Mouse (Mus musculus) mesoderm, embryonic 11.5 days (tissue): ENCODE measurements around the gene Hoxb8.

ENCODE experiments used
- DNase-seq: peaks from one replicate; pipeline ENCODE4 v3.0.0-alpha.2; 2012; ENCODE audit warnings: low read depth, low spot score

Hoxb8 gene

DNA sequence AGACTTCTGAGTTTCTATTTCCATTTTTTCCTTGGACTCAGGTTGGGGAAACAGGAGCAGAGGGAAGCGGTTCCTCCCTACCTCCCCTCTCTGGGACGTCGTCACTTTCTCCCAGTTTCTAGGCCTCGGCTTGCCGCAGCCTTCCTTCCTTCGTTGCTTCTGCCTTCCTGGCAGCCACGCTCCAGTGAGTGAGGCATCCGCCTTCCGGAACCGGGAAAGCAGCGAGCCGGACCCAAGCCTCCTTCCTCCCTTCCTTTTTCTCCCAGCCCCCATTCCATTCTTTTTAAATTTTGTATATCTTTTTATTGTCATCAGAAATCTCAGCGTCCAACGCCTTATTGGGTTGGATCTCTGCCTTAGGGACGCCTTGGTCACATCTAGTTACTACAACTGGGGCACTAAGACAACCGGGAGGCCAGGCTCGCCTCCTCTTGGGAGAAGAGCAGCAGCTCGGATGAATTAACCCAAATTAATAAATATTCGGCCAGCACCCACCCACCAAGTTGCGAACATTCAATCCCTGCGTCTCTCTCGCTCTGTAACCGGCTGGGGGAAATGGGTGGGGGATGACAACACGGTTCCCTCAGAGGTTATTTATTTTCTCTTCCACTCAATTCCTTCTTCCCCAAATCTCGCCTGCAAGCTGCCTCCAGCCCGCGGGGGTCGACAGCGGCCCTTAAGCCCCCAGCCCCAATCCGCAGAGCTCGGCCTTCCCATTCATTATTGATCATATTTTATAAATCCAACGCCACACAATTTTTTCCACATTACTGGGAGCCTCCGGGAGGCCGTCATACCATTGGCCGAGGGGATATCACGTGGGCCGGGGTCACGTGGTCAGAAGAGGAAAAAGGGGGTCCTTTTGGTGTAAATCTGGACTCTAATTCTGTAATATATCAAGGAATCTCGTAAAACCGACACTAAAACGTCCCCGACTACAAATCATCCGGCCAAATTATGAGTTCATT lies 4.3 kb downstream of the Hoxb8 start, which contains the start of gene Hoxb7:
Gene Hoxb7, plus strand, starts transcription at position 853 of the 968 bp plus-strand sequence.
- DNase-seq: peak; percentile 88

DNA sequence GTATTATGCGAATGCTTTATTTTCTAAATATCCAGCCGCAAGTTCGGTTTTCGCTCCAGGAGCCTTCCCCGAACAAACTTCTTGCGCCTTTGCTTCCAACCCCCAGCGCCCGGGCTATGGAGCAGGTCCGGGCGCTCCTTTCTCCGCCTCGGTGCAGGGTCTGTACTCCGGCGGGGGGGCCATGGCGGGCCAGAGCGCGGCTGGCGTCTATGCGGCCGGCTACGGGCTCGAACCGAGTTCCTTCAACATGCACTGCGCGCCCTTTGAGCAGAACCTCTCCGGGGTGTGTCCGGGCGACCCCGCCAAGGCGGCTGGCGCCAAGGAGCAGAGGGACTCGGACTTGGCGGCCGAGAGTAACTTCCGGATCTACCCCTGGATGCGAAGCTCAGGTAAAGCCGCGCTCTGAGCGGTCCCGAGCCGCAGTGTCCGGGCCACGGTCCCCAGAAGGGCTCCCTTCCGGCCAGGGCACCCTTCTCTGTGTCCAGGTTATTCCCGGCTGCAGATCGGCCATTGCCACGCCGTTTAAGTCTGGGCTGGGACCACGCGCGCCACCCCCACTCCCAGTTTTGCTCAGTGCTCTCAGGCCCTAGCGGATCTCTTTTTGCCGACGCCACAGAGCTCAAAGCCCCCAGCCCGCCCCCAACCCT lies 5.2 kb downstream of the Hoxb8 start:
- no peak for DNase-seq

DNA sequence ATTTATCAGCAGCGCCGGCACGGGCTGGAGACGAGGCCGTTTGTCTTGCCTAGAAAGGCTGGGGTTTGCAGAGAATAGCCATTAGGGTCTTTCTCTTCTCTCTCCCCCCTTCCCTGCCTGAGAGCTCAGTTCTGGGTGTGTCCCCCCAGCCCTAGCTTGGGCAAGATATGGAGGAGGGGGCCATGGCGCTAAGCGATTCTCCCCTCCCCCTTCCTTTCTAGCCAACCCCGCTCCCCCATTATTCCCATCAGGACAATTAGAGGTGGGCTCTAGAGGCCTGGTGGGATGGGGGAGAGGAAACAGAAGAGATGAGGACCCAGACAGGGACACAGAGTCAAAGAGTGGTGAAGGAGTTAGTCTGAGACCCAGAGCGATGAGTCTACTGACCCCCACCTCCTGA lies 5.7 kb downstream of the Hoxb8 start:
- no peak for DNase-seq

DNA sequence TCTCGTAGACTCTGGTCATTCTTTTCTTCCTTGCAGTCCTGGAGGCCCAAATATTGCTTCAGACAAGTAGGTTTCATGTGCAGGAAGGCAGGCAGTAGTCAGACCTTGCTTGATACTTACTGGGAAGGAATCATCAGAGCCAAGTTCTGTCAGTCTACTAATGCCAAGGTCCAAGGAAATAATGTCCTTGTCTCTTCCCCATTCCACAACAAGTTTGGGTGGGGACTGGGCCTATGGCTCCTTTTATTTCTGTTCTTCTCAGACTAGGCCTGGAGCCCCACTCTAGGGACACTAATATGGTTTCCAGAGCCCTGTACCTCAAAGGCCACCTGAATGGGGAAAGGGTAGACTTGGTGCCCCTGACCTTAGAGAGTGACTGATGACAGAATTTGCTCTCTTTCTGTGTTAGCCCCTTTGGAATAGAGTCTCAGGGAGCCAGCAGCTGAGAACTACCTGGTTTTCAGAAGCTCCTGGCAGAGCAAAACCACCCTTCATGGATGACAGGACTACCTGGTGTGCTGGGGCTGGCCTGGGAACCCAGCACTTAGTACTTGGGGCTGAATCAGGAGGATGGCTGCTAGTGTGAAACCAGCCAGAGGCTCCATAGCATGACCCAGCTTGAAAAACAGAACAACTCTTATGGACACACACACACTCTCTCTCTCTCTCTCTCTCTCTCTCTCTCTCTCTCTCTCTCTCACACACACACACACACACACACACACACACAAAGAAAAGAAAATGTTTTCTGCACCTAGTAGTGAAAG lies 6.9 kb downstream of the Hoxb8 start:
- DNase-seq: no peak

DNA sequence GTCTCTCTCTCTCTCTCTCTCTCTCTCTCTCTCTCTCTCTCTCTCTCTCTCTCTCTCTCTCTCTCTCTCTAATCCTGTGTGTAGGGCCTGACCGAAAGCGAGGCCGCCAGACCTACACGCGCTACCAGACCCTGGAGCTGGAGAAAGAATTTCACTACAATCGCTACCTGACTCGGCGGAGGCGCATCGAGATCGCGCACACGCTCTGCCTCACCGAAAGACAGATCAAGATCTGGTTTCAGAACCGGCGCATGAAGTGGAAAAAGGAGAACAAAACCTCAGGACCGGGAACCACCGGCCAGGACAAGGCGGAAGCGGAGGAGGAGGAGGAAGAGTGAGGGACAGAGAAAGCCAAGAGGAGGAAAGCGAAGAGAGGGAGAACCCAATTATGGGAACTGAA lies 7.6 kb downstream of the Hoxb8 start:
- no peak for DNase-seq

DNA sequence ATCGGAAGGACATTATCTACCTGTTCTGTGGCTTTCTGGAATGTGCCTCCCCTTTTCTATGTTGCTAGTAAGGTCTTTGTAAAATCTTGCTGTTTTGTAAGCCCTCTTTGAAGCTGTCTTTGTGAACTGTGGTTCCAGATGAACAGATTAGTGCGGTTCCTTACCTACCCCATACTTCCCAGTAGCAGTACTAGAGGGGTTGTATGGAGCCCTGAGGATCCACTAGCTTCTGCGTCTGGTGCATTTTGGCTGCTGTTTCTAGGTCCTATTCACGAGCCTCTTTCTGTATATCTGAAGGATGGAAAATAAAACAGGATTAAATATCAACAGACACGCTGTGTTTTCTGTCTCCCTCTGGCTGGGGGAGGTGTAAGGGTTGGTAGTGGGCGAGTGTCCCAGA lies 8.1 kb downstream of the Hoxb8 start:
- no peak for DNase-seq

DNA sequence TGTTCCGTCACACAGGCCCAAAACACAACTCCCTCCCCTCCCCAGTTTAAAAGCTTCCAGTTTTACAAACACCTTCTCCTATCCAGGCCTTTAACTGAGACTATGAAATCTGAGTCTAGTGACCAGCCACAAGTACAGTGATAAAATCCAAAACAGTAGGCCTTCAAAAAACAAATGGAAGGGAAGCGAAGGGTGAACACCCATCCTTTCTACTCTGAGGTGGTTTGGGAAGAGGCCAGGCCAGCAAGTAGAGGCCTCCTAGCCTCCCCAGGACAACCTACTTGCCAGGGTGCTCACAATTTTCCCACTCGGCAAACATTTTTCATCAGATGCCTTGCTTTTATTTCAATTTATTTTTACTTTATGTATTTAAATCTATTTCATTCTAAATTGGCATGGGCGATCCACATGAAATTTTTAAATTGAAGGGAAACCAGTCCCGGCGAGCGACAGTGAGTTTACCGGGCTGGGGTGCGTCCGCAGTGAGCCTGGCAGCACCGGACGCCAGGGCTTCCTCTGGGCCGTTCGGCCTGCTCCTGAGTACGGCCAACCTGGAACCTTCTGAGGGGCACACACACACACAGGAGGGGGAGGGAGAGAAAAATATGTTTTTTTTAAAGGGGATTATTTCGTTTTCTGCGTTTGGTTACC lies 9.1 kb downstream of the Hoxb8 start:
- no peak for DNase-seq

DNA sequence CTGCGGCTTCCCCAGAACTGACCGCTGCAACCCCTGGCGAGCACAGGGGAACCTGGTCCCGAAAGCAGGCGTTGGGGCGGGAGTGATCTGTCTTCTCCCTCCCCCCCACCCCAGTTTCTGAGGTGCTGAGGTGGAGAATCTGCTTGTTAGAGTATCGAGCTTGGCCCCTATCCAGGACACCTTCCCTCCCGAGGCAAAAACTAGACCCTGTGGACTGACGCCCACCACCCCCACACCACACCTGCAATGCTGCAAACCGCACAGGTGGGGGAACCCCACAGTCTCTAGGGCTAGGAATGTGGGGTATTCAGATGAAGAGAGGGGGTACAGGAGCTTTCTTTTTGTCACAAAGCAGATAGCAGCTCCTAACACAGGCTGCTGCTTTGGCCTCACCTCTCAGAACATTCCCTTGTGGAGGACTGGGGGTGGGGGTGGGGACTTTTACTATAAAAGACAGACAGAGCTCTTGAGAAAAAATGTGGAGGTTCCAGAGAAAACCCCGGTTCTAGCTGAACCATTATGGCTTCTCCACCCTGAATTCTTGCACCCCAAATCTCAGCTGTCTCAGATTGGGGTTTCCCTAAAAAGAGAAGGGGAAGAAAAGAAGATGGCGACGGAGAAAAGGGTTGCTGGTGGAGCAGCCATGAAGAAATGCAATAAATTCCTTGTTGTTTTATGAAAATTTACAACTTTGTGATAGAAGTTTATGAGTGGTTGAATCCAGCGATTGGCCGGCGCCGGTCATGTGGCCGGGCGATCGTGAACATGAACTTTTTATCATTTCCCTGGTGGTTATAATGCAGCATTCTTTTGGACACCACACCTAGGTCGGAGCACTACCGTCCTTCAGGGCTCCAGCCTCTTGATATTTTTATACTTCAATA lies 10.2 kb downstream of the Hoxb8 start, which contains the start of gene Hoxb6:
Gene Hoxb6, plus strand, starts transcription at position 796 of the 884 bp plus-strand sequence.
- DNase-seq: peak; percentile 86

DNA sequence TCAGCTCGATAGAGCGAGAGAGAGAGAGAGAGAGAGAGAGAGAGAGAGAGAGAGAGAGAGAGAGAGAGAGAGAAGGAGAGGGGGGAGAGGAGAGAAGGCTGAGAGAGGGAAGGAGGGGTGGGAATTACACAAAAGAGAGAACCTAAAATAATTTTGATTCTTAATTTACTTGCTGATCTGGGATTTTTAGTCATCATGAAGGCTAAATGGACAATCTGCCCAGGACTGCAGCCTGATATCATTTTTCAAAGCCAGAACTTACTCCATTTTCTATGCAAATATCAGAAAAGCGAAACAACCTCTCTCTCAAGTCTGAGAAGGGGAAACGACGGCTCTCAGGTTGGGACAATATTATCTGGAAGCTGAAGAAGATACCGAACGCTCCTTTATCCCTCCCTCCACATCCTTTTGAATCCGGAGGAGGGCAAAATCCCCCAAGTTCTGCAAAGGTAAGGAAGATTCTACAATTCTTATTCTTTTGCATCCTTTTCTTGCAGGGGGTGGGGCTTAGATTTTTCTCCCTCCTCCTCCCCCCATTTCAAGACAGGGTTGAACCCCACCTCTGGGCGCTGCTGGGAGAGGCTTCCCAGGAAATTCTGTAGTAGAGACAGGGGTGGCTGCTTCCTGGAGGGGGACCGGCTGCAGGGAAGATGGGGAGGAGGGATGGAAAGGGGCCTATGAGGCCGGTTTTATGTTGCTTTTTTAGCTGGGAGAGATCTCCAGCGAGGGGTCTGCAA lies 11.0 kb downstream of the Hoxb8 start:
- DNase-seq: no peak

DNA sequence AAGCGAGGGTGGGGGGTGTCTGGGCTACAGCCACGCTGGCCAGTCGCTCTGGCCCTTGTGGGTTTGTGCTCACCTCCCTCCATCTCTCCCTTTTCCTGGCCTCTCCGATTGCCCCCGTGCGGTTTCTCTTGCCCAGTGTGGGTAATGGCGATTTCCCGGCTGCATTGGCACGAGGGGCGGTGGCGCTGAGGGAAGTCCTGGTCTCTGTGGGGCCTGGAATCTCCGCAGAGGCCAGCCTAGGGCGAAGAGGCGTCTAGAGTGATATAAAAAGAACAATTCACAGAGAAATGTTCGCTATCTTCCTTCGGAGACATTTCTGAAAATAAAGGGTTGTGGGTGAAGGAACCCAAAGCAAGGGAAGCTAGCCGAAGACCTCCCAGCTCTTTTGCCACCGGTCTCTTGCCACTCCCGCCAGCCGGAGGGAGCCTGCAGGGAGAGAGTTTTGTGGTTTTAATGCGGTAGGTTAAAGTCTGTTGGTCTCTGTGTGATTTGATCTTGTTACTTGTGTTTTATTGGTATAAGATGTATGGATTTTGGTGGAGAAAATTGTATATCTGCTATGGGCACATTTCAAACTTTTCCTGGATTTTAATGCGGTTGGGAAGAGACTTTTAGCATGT lies 11.7 kb downstream of the Hoxb8 start:
- DNase-seq: no peak

DNA sequence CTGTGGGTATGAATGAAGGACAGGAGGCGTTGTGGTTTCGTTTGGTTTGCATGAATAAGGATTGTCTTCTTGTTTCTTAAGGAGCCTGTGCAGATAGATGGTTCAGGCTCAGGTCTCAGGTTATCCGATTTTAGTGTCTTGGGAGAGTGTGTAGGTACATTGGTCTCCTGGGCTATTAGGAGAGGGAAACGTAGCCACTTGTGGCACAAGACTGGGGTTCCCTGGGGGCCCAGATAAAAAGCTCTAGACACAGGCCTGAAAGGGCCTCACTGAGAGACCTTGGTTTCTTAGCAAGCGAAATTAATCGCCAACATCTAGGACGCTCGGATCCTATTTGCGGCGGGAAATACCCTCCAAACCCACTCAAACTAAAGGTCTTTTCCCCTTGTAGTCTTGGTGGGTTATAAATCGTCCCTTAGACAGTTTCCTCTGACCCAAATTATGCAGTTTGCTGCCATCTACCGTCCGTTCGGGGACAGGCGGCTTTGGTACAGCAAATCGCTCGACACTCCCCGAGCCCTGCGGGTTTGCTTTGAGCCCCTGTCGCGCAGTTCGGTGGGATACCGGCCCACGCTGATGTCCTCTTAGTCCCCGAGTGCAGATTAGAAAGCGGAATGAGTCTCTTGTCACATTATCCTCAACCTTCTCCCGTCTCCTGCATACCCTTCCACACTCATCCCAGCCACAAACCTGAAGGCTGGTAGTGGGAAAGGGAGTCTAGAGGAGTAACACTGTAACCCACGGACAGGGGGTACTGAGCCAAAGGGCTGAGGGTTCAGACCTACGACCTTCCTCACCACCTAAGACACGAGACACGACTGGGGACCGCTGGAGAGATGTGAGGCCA lies 12.8 kb downstream of the Hoxb8 start:
- DNase-seq: peak; percentile 95

DNA sequence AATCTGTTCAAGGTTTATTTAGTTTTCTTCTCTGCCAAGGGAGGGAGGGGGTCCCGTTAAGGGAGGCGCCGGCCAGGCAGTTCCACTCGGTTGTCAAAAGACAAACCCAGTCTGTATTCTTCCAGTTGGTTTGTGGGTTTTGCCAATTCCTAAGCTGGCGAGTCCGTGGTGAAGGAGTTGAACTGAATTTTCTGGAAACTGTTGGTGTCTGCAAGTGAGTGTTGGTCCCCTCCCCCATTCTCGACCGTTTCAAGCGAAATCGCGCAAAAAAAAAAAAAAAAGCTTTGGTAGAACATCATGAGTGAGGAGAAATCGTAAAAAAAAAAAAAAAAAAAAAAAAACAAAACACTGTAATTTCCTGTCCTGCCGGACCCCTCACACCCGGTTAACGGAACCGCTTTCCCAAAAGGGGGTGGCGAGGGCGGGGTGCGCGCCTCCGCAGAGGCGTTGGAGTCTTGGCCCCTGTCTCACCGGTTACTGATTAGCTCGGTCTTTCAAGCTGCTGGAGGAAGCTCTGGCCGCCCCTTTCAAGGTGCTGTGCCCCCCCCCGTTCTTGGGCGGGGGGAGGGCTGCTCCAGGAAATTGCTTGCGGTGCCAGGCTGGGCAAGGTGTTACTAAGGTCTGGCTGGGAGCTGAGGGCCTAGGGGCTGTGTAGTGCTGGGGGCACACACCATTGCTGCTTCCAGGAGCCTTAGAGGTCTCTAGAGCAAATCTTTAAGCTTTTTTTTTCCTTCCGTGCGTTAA lies 13.6 kb downstream of the Hoxb8 start:
- DNase-seq: no peak

DNA sequence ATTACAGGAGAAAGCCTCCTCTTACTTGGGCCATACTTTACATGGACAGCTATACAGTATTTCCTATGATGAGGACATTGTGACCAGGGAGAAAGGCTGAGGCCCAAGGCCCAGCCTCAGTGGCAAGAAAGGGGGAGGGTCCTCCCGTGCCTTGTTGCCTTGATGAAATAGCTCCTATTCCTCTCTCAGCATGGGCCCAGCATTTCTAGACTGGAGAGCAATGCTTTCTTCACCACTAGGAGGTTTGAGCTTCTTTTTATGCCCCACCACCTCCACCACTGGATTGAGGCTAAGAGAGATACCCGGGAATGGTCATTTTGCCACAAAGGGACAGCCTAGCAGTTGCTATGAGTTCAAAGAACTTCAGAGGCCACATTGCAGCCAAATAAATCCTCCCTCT lies 15.3 kb downstream of the Hoxb8 start:
- DNase-seq: no peak

DNA sequence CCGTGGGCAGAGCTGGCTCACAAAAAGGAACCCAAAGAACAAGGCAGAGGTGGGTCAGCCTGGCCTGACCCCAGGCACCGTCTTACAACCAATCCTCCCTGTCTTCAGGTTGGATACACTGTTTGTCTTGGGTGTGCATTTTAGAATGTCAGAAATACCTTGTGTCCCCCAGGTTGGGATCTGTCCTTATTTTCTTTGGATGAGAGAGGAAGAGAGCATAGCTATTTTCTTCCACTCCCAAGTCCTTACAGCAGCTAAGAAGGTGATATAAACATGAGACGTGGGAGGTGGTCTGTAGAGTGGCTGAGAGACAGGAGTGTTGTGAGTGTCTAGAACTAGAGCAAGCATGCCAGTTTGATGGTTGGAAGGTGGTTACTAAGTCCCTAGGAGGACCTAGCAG lies 15.7 kb downstream of the Hoxb8 start:
- no peak for DNase-seq

DNA sequence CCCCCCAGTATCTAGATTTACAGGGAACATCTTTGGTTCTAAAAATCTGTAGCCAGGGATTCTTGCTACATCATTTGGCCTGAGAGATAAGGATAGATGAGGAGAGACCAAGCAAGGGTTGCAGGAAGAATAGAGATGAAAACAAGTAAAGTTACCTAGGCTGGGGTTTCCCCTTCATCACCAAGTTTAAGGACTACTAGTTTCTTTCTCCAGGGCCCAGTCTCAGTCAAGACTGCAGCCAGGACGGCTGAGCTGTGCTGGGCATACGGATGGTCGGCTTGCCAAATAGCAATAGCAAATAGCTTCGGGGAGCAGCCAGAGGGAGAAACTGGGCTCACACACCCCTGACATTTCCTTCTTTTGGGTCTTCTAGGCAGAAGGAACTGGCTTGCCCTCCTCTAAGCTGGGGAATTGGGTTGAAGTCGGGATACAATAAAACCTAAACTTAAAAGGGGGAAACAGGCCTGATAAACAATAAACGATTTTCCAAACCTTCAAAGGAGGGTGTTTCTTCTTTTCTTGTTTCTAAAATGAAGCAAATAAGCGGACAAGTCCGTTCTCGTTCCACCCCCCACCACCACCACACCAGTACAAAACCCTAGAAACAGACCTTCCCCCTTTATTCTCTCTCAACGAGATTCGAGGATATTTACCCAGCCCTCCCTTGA lies 16.4 kb downstream of the Hoxb8 start:
- no peak for DNase-seq

DNA sequence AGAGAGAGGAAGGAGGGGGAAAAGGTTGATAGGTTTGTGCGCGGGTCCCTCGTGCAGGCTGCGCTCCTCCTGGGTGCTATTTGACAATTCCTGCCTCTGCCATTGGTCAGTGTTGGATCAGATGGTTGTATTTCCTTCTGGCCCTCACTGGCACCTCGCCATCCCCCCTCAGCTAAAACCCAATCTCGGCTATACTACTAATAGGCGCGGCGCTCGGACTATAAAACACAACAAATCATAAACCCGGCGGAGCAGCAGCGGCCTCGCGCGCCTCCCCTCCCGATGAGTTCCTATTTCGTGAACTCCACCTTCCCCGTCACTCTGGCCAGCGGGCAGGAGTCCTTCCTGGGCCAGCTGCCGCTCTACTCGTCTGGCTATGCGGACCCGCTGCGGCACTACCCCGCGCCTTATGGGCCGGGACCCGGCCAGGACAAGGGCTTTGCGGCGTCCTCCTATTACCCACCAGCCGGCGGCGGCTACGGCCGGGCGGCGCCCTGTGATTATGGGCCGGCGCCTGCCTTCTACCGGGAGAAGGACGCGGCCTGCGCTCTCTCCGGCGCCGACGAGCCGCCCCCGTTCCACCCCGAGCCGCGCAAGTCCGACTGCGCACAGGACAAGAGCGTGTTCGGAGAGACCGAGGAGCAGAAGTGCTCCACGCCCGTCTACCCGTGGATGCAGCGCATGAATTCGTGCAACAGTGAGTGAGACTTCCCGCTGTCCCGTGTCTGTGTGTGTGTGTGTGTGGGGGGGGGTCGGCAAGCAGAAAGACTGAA lies 17.4 kb downstream of the Hoxb8 start:
- DNase-seq: peak; percentile 77
